Mouse (Mus musculus) embryonic stem cell, embryonic (primary cell): ENCODE data around the gene Thnsl2.

Experiments
- CTCF ChIA-PET, 4 experiments: fragments of 300-600 bp in 2 of 4; fragments of 350-600 bp in 2 of 4; sonication (Branson Sonifier 250); formaldehyde crosslinking; loops; one replicate each; lab custom pipeline; 2022; ENCODE audit warnings: inconsistent platforms in 2 of 4; lab: Charles Lee
- POLR2A ChIA-PET, 4 experiments: fragments of 300-600 bp in 2 of 4; fragments of 350-600 bp in 2 of 4; sonication (Branson Sonifier 250); formaldehyde crosslinking; loops; one replicate each; lab custom pipeline; 2022; ENCODE audit warnings: antibody characterized with exemption in 4 of 4, inconsistent platforms in 1 of 4; lab: Charles Lee

Gene Thnsl2

GRCm38 (mm10) chr6:71093686-71094085 lies 50.6 kb downstream of the Thnsl2 start:
- CTCF ChIA-PET: interaction anchor here in 1 of 4 experiments (1.0 kb wide), 1 partner anchor 63 kb away, joined by 4 read pairs; no protein-coding TSS in a partner anchor
- POLR2A ChIA-PET: interaction anchor here in 1 of 4 experiments (0.6 kb wide), 1 partner anchor 538 kb away, joined by 3 read pairs; no protein-coding TSS in a partner anchor

DNA sequence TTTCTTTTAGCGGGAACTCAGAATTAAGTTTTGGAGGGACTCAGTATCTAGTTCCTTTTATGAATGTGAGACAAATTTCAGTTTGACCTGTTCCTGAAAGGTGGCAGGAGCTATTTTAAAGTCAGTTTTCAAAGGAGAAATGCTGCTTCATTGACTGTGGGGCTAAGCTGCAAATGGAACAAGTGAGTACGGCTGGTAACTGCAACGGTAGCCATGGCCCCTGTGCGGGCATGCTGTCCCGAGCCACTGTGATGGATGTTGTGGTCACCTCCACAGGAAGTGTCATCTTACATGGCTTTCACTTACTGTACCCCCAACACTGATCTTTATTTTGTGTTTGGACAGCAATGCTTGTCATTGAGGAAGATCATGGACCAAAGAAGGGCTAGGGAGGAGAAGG lies 53.8 kb downstream of the Thnsl2 start:
- CTCF ChIA-PET: interaction anchor here in 1 of 4 experiments (0.6 kb wide), 1 partner anchor 103 kb away, joined by 4 read pairs; no protein-coding TSS in a partner anchor

GRCm38 (mm10) chr6:71089735-71090134 lies 54.5 kb downstream of the Thnsl2 start:
- CTCF ChIA-PET: interaction anchor here in 1 of 4 experiments (0.6 kb wide), 1 partner anchor 102 kb away, joined by 4 read pairs; no protein-coding TSS in a partner anchor
- POLR2A ChIA-PET: no interaction called here

More for the DNA sequence above, 53.8 kb downstream of the Thnsl2 start:
- POLR2A ChIA-PET: no interaction called here

DNA sequence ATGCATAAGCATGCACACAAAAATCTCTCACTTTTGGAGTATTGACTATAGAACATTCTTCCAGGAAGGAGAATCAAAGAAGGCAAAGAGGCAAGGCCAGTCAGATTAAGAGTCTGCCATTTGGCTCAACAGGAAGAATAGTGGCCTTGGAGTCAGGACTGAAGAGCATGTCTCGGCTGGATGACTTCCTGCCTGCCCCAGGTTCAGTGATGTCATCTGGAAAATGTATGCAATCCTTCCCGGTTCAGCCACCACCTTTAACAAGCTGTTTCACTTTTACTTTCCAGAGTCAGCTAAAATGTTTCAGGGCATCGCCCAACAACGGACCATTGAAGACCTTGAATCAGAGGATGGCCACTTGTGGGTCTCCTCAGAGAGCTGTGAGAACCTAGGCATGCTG lies 55.2 kb downstream of the Thnsl2 start:
- POLR2A ChIA-PET: no interaction called here

DNA sequence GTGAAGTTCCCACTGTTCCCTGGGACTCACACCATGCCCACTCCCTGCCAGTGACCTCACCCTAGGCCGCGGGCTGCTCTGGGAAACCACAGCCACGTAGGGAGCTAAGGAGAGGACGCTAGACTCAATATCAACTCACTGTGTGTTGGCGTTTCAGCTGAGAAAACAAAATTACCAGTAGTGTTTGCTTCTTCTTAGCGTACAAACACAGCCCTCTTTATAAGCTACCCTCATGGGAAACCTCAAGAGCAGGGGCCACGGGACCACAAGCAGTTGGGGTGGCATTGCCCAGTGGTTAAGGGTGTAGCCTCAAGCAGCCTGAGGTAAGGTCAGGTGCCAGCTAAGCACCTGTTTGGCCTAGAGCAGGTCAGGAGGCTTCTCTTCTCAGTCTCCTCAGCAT lies 60.8 kb downstream of the Thnsl2 start:
- CTCF ChIA-PET: interaction anchor here in 1 of 4 experiments (0.6 kb wide), 1 partner anchor 95 kb away, joined by 4 read pairs; no protein-coding TSS in a partner anchor
- POLR2A ChIA-PET: no interaction called here

More for the DNA sequence above, 55.2 kb downstream of the Thnsl2 start:
- CTCF ChIA-PET: no interaction called here

DNA sequence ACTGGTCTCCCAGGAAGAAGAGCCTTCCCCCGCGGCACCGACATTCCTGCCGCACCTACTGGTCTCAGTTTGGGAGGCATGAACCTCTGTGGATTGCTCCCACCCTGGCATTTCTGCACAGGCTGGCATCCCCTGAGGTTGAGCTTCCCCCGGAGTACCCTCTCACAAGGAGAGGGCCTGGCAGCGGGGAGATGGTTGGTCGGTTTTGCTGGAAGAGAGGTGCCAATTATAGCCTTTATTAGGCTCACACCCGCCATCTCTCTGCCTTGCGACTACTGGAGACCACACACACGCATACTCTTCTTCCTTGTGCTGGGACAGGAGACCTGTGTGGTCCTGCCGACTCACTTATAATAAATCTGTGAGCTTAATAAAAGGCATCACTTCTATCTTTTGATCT lies 62.2 kb downstream of the Thnsl2 start:
- ChIA-PET POLR2A (no interaction called here), CTCF (interaction anchor here in 1 of 4 experiments (0.5 kb wide), 1 partner anchor 83 kb away, joined by 4 read pairs; no protein-coding TSS in a partner anchor)

DNA sequence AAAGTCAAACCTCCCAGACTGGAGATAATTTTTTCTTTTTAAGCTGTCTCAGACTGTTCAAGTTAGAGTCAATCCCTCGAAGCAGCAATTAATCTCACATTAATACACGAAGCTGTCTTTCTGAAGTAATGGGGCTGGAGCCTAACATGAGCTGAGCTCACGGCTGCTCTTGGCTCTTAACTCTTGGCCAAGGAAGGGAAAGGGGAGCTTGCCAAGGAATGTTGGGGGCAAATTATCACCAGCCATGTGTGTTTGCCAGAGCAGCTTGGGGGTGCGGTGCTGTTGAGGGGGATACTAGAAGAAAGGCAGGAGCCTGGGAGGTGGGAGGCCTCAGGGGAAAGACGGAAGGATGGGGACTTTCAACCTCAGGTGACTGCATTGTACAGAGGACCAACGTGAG lies 63.0 kb downstream of the Thnsl2 start:
- POLR2A ChIA-PET: no interaction called here
- CTCF ChIA-PET: interaction anchor here in 2 of 4 experiments (0.6 to 0.7 kb wide), 2 partner anchors 62 to 642 kb away, joined by 3 to 11 read pairs; no protein-coding TSS in a partner anchor
